In the genomic region with DNA sequence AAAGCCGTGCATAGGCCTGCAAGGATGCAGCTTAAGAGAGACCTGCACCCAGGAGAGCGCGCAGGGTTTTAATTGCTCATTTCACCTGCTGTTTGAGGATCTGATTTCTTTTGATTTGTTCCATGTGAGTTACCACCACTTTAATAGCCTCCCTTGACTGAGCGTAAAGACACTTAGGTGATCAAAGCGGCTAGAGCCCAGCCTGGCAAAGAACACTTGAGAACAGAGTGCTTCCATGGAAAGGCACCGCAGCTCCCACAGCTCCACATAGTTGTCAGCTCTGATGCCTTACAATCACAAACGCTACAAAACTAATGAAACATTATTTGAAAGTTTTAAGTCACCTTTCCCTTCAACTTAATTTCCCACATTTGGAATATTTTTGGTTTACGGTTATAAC, we compare ENCODE assay signal across 16 mouse cellular contexts. TPM values are rescaled to one million over a fixed set of nuclear protein-coding genes. Genes with fewer than 3 reads are reported as not detected.
"Had no signal": no experiment of that assay in that cellular context is flagged by ENCODE, and none has a peak within 500 bp of the region (broad histone marks: within the 10 kb centered on the region; RNA-seq: fewer than 3 reads in every experiment).

No protein-coding gene starts in this region.

RNA-seq across cellular contexts. Expression of a gene that starts 50.5 kb away (rescaled TPM):
- polyA plus RNA-seq: liver, embryonic 15.5 days; liver, postnatal 0 days; lung, adult 2 months; lung, embryonic 15.5 days; lung, postnatal 0 days; macrophage; midbrain, embryonic 11.5 days; midbrain, embryonic 13.5 days; midbrain, postnatal 0 days; neural tube, embryonic 12.5 days; spleen, adult 2 months; stomach, embryonic 15.5 days; stomach, postnatal 0 days; testis, adult 2 months; thymus, adult 2 months; urinary bladder, adult 2 months had no signal
